Mouse (Mus musculus) kidney, adult 8-10 months (tissue): ENCODE data around the gene Elk3.

ENCODE experiments used
- DNase-seq, 2 experiments: peaks; one replicate each; pipeline ENCODE4 v3.0.0; 2022

Gene Elk3

DNA sequence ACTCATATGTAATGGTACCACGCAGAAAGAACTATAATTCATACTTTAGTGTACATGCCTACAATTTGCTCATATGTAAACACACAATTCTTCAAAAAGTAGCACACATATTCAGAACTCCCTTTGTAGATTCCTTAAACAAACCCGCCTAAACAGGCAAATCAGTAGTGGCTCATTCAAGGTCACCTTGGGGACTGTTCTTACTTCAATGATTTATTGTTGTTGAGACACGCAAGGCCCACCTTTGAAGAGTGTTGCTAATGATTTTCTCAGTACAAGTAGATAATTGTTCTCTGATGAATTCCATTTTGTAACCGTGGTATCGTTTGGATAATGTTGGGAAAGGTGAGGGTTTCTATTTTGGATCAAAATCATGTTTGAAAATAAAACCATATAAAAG, 17.4 kb upstream of the Elk3 start:
- DNase-seq: no peak

DNA sequence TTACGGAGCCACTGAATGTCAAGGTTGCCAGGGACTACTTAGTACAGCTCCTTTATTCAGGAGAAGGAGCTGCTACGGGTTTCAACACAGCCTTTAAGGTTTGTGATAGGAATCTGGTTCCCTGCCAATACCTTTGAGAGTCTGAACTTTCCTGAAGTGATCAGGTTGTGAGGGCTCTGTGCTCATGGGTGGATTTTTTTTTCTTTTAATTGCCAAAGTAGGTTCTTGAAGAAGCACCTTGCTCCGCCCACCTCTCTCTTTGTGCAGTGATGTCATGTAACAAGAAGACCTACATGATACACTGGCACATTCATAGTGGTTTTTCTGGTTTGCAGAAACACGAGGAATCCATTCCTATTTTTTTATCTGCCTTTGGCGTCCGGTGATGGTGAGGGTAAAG, 16.3 kb upstream of the Elk3 start:
- no peak for DNase-seq

DNA sequence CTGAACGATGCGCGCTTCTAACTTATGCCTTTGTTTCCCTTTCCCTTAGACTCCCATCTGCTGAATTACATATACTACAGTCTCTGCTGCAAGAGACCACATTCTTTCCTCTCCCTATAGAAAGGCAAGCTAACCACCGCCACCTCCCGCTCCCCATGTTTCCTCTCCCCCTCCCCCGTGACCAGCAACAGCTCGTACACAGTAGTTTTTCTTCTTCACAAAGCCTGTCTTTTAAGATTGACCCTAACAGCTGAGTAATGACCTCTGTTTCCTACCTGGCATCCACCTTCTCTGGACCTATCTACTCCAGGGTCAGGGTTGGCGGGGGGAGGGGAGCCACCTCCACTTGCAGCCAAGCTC, 15.8 kb upstream of the Elk3 start:
- no peak for DNase-seq

DNA sequence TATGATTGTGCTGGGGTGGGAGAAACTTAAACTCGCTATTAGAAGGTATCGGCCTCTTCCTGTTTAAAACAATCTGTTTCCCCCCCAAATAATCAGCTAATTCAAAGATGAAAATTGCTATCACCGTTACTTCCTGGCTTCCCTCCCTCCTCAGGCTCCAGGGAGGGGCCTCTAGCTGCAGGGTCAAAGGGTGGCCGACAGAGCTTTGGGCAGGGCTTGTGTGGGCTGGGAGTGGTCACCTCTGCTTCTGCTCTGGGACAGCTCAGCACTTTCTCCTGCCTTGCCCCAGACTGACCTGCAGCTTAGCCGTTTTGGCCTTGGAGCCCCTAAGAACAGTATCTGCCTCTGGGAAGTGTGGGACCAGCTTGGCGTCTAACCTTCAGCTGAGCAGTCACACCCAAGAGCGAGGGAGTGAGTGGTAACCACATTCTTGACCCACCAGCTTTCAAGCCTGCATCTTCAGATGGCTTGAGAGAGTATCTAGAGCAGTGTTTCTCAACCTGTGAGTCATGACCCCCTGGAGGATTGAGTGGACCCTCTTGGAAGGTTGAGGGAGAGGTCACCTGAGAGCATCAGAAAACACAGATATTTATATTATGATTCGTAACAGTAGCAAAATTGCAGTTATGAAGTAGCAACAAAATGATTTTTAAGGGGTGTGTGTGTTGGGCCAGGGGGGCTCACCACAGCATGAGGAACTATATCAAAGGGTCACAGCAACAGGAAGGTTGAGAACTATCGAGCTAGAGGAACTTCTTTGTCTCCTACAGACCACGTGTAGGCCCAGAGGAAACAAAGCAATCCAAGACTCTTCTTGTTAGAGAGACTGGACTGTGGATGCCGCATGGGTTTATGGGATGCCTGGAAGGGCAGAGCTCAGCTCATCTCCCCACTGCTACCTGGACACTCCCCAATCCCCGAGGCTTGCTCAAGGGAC, 15.1 kb upstream of the Elk3 start:
- DNase-seq: peak in 1 of 2 experiments; percentile 39

DNA sequence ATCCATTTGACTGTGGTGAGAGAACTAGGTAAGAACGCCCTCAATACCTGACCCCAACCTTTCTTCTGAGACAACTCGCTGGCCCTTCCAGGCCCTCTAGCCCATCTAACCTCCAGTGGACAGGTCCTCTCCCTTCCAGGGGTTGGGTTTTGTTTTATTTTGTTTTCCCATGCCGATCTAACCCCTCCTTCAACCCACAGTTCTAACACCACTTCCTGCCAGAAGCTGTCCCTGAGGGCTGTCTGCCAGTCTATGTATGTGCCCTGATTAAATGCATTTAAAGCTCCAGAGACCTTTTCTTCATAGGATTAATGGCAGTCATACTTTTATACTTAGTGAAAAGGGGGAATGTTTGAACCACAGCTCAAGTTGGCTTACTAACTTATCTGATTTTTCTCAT, 14.4 kb upstream of the Elk3 start:
- no peak for DNase-seq

DNA sequence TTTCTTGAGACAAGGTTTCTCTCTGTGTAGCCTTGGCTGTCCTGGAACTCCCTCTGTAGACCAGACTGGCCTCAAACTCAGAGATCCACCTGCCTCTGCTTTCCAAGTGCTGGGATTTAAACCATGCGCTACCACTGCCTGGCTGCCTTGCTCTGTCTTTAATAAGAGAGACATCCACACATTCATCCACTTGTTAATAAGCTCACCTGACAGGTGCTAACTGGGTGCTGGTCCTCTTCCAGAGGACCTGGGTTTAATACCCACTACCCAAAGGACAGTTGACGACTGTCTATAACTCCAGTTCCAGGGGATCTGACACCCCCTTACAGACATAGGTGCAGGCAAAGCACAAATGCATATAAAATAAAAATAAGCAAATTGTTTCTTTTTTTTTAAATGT, 13.5 kb upstream of the Elk3 start:
- no peak for DNase-seq

DNA sequence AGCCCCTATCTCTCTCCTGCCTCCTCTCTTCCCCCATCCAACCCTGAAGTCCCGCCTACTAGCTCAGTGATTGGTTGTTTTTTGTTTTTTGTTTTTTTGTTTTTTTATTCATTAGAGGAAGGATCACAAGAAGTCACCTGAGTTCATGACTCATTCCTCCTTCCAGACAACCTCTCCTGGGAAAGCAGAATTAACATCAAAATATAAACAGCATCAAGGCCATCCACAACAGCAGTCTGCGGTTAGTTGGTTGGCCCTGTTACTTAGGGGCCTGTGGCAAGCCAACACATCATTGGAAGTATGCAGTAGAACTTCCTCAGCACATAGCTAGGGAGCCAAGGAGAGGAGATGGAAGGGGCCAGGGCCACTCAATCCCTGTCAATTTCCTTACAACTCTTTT, 12.7 kb upstream of the Elk3 start:
- DNase-seq: no peak

DNA sequence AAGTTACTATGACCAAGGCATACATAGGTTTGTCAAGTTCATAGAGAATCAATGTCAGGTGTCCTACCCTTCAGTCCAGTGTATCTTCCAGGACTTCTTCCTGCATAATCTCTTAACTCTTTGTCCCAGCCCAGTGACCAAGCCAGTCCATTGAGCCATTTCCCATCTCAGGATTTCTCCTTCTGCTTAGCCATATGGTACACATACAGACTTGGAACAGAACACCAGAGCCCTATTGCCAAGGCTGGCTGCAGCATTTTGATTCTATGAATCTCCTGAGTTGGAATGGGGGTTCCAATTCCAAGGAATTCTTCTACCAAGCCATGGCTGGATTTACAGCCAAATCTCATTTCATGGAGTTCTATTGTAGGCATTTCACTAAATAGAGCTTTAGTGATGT, 10.8 kb upstream of the Elk3 start:
- no peak for DNase-seq

DNA sequence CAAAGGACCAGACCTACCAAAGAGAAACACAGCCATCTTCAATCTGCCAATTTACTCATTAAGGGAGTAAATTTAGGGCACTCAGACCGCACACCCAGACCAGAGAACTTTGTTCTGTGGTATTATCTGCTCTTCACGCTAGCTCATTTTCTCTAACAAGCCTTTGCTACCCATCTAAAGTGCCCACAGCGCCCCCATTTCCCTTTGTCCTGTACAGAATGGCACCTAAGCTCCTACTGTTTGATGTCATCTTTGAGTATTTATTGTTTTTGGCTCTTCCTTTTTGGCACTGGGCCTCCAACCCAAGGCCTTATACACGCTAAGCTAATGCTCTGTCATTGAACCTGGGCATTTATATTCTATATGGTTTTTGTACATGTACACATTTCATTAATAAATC, 9.2 kb upstream of the Elk3 start:
- no peak for DNase-seq

DNA sequence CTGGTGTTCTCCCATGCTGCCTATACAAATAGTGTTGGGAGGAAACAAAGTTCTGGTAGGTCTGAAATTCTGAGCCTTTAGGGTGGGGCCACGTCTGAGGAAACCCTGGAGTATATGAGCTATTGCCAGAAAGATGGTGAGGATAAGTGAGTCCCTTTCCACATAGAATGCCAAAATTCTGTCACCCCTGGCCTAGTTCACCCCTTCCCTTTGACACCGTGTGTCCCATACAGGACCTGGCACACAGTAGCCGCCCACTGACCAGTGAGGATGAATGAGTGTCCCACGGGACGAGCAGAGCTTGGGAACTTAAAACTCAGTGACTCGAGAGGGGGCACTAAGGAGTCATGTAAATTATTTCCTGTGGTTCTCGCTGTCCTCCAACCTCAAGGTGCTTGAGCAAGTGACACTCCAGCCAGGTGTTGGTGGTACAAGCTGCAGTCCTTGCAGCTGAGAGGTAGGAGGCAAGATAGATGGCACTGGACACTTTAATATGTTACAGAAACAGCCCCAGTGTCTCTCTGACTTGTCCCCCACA, 8.7 kb upstream of the Elk3 start:
- DNase-seq: no peak

DNA sequence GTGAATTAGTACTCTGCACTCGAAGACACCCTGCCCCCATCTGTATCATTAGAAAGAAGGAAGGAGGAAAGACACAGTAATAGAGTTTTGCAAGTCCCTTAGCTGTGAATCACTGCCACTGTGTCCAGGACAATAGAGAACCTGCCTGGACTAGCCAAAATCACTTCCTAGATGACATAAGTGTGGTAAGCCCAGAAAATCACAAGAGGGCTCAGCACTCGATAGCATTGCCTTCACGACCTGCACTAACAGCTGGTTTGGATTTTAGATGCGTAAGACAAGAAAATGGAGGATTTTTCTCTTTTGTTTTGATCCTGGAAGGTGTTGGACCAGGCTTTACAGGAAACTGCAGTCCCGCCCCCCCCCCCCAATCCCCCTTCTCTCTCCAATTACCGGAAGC, 6.0 kb upstream of the Elk3 start:
- DNase-seq: no peak

DNA sequence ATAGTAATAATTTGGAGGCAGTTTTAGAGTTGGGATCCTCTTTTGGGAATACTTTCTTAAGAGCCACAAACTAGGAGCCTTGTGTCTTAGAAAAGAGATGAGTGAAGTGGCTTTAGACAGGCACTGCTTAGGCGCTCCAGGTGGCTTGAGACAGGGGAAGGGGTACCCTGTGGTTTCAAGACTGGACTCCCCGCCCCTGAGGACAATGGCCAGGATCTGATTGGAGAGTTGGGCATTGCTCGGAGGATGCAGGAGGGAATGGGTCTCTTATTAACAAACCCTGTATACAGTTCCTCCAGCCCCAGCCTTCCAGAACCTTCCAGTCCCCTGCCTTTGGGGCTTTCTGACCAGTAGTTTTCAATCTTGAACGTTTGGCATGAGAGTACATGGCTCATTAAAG, 641 bp upstream of the Elk3 start:
- DNase-seq: no peak

DNA sequence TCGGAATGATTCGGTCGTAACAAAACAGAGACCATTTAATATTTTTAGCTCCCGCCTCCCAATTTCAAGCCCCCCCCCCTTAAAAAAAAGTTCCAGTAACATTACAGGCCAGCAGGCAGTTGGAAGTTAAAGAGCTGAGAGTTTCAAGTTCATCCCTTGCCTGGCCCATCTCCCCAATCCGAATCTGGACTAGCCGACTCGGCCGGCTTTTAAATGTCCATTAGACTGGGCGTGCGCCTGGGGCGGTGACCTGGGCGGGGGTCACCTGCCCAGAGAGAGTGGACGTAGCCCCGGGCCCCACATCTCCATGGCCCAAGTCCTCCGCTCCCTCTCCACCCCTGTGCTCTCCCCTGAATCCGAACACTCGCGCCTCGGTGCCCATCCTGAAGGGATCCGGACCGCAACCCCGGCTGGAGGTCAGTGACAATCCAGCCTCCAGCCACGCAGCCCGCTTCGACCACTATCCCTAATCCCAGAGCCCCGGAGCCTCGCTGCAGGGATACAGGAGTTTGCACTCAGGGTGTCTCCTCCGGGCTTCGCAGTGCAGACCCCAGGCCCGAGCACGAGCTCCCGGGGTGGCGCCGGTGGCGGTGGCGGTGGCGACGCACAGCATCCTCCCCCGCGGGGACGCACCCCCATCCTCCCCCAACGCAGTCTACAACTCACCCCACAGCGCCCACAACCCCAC, 857 bp downstream of the Elk3 start:
- no peak for DNase-seq

DNA sequence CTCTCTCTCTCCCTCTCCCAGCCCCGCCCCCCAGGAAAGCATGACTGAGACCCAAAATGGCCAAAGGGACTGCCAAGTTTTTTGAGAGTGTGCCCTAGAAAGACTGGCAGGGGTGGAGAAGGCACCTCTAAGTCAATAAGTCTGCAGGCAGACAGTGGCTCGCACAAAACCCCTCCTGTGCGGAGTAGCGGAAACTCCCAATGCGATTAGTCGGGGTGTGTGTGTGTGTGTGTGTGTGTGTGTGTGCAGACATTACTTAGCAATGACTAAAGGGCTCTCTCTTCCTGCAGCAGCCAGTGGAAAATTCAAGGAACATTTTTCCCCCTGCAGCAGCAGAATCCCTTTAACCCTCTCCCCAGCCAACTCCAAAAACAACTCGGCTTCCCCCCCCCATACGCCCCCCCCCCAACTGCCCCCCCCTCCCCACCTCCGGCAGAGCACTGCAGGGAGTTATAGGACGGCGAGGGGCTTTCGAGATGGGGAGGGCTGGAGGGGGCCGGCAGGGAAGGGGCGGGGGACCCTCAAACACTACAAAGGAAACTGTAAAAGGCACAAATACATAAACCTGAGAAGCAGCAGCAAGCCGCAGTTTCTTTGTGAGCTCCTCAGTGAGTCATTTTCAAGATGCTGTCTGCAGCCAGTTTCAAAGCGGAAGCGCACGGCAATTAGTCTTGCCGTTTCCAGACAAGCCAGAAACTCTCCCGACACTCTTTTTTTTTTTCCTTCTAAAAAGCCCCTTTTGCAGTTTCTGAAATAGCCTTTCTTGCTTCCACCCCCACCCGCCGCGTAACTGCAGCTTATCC, 1.6 kb downstream of the Elk3 start:
- peak in 1 of 2 experiments; percentile 47 for DNase-seq

DNA sequence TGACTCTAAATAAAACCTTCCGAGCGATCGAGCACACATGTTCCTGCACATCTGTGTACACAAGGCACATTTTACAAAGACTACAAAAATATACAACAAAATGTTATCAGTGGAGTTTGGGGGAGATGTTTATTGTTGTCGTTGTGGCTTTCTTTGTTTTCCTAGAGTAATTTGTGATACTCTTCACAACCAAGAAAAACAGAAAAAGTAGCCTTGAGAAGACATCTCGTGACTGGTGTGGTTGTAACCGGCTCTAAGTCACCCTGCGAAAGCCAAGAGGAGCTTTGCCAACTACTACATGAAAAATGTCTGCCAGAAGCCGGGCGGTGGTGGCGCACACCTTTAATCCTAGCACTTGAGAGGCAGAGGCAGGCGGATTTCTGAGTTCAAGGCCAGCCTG, 4.6 kb downstream of the Elk3 start:
- no peak for DNase-seq

DNA sequence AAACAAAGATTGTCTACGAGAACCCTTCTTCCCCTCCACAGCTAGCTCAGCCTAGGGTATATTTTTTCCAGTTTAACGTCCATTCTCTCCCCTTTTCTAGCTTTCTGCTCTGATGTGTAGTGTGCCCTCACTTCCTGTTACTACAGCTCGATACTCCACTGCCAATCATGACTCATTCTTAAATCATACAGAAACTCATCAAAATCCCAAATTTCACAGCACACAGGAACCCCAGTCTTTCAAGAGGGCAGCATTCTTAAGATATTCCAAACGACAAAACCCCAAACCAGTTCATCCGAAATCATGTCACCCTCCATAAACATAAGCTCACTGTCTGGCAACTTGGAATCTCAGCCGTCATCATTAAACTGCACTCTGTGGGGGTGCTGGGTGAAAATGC, 5.0 kb downstream of the Elk3 start:
- DNase-seq: no peak

DNA sequence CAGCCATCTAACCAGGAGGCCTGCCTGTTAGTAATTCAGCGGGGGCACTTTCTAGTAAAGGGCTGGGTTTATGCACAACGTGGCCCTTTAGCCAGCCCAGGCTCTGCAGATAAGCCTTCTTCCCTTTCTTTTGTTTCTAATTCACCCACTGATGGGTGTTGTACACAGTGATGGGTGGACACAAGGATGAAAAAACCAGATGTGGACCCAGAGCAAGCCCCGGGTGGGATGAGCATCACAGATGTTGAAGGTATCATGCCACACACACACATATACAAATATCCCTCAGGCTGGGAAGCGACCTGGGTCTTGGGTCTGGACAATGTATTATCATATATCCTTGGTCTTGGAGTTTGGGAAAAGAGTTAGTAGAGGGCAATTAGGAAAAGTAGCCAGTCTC, 7.7 kb downstream of the Elk3 start:
- no peak for DNase-seq

DNA sequence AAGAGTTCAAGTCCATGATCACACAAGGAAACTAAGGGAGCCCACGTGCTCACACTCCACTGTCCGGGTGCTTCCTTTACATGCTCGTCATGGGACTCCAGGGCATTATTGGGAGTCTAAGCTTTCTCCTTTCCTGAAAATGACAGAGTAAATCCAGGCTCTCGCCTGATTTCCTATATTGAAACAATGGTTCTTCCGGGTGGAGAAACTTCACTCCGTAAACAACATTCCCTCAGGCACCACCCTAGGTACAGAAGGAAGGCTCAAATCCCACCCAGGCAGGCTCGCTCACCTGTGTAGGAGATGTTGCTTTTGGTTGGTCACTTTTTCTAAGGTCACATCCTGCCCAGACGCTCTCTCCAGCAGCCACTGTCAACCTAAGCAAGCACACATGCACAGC, 9.1 kb downstream of the Elk3 start:
- DNase-seq: peak in 1 of 2 experiments; percentile 47

DNA sequence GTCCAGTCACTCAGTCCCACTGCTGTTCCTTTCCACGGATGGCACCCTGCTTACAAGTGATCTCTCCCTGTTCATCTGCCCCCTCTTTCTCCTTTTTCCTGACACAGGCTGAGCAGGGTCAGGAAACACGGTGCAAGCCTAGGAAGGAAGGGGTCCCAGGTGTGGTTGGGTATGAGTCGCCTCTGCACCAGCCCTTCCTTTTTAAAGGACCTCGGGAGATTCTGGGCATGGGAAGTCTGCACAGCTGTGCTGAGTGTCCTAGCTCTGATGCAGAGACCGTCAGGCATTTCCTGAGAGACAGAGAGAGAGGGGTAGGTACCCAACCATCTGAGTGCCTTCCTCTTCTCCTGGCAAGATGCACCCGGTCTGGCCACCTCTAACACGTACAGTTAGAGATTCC, 12.7 kb downstream of the Elk3 start:
- DNase-seq: no peak

DNA sequence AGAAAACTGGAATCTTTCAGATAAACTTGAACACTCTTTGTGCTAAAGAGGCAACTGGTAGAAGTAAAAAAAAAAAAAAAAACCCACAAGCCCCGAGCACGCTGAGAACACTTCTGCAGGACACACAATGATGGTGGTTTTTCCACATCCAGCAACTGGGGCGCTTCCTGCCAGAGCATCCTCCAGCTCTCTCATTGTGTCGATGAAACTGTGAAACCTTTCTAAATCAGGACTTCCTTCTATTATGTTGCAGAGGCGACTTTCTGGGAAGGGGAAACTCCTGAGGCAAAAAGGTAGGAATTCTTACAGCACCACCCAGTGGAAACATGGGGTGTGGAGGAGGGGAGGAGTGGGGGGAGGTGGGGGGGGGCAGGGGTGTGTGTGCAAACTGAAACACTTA, 13.2 kb downstream of the Elk3 start:
- no peak for DNase-seq

DNA sequence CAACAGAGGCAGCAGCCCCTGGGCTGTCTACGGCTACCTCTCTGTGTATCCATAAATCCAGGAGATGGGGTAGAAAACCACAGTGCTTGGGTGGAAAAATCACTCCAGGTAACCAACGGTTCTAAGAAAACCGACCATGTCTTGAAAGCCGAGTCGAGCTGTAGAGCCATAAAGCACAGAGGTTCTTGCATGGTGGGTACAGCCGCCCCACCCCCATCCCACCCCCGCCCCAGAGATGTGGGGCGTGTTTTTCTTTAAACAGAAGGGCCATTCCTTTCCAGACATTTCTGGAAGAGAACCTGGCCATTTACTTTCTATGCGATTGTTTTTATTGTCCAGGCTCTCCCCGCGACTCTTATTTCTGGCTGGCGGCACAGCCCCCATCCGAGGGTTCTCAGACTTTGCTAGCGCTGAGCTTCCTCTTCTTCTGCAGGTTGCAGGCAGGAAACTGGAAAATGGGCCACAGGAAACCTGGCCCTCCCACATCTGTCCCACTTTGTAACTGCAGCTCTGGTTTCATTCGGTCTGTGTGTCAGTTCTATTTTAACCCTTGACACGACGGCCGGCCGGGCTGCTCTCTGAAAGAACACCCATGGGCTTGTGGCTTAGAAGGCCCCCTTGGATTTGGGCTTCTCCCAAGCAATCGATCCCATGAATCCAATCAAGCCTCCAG, 16.3 kb downstream of the Elk3 start:
- no peak for DNase-seq

DNA sequence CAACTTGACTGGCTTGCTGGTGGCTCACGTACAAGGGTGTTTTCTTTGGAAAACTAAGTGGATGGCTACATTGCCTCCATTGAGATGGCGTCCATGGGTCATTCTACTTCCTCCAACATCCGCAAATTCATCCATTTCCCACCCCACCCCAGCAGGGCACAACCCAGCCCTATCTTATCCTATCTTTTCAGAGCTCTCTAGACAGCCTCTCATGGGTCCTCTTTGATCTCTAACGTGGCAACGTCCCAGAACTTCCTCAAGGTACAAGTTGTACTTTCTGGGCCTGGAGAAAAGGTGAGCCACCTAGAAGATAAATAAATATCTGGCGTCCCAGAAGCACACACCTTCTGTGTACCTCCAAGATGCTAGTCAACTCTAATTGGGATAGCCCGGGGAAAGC, 17.3 kb downstream of the Elk3 start:
- no peak for DNase-seq

DNA sequence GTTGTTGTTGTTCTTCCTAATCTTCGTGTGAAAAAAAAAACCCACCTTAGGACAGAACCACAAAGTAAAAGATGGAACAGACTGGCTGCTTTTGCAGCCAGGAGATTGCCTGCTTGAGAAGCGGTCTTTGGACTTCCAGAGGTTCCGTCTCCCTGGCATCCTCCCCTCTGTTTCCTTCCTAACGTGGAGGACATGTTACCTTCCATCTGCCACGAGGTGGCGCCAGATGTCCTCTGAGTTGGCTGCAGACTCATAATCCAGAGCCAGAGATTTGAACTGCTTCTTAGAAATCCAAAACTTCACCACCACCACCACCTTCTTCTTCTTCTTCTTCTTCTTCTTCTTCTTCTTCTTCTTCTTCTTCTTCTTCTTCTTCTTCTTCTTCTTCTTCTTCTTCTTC, 19.1 kb downstream of the Elk3 start:
- peak; percentile 78 to 89 for DNase-seq
